Mouse (Mus musculus) mature B cell (primary cell): Measurements from ENCODE around the gene Trmt112.
"Not testable (repeated sequence)": the region's sequence is repeated elsewhere in the genome, so short reads cannot be mapped to it uniquely, and the experiment has no call there.

Experiments
- in situ Hi-C: fragments of 300-500 bp; cut with MboI; formaldehyde crosslinking; loops from 2 replicates; pipeline ENCODE4 v1.14.3; 2019

The Trmt112 gene

GRCm38 (mm10) chr19:6909021-6909420, 477 bp upstream of the Trmt112 start:
- in situ Hi-C loops: no loop called here

- in situ Hi-C loops: not testable (repeated sequence)
These were observed 808 bp downstream of the Trmt112 start for GRCm38 (mm10) chr19:6910306-6910705.

- in situ Hi-C loops: no loop called here
These were observed 1.9 kb downstream of the Trmt112 start for GRCm38 (mm10) chr19:6911101-6912074.

GRCm38 (mm10) chr19:6912205-6912970, 2.9 kb downstream of the Trmt112 start:
- in situ Hi-C loops: no loop called here

- in situ Hi-C loops: no loop called here
These were observed 3.5 kb downstream of the Trmt112 start for GRCm38 (mm10) chr19:6913036-6913435.

- in situ Hi-C loops: no loop called here
These were observed 4.5 kb downstream of the Trmt112 start for GRCm38 (mm10) chr19:6913991-6914390.

GRCm38 (mm10) chr19:6914540-6914939, 5.0 kb downstream of the Trmt112 start:
- in situ Hi-C loops: no loop called here

GRCm38 (mm10) chr19:6915276-6915675, 5.8 kb downstream of the Trmt112 start:
- in situ Hi-C loops: no loop called here

GRCm38 (mm10) chr19:6916496-6916895, 7.0 kb downstream of the Trmt112 start:
- in situ Hi-C loops: no loop called here

GRCm38 (mm10) chr19:6918321-6918720, 8.8 kb downstream of the Trmt112 start:
- in situ Hi-C loops: no loop called here

- in situ Hi-C loops: no loop called here
These were observed 9.9 kb downstream of the Trmt112 start for GRCm38 (mm10) chr19:6919431-6919830.

- in situ Hi-C loops: no loop called here
These were observed 10.6 kb downstream of the Trmt112 start for GRCm38 (mm10) chr19:6919876-6920740.

GRCm38 (mm10) chr19:6920741-6921636, 11.5 kb downstream of the Trmt112 start:
- in situ Hi-C loops: no loop called here

GRCm38 (mm10) chr19:6921647-6922567, 12.4 kb downstream of the Trmt112 start, which contains the start of gene Esrra:
TSS of gene Esrra (minus strand) at chr19:6921813.
- in situ Hi-C loops: no loop called here

- in situ Hi-C loops: no loop called here
These were observed 13.6 kb downstream of the Trmt112 start for GRCm38 (mm10) chr19:6922901-6923735.

- in situ Hi-C loops: no loop called here
These were observed 15.2 kb downstream of the Trmt112 start for GRCm38 (mm10) chr19:6924461-6925306.

- in situ Hi-C loops: no loop called here
These were observed 15.7 kb downstream of the Trmt112 start, which contains the start of gene Catsperz for GRCm38 (mm10) chr19:6925307-6925573. TSS of gene Catsperz (minus strand) at chr19:6925380.
